Mouse (Mus musculus) intestine, embryonic 16.5 days (tissue): ENCODE results near the gene Bpnt1. TPM values are rescaled to one million over a fixed set of nuclear protein-coding genes. Genes with fewer than 3 reads are reported as not detected.

Source experiments
- ATAC-seq: fragments of 200-750 bp; cut with Nextera tagmentation; 2 replicates; pipeline ENCODE4 v1.8.0; 2017; ENCODE audit warnings: moderate TSS enrichment, moderate library complexity
- H3K27ac ChIP-seq: fragments of 300-500 bp; sonication (generic); 2 replicates; pipeline ENCODE4 v1.5.1; 2014; ENCODE audit warnings: mild to moderate bottlenecking, low read length
- H3K27me3 ChIP-seq: fragments of 300-500 bp; sonication (generic); replicated peaks from 2 replicates; pipeline ENCODE4 v1.6.1; 2014; ENCODE audit warnings: low read length, control low read depth, mixed read lengths; ENCODE audit not compliant: control insufficient read depth, insufficient read depth
- H3K36me3 ChIP-seq: fragments of 300-500 bp; sonication (generic); 2 replicates; pipeline ENCODE4 v1.6.1; 2014; ENCODE audit warnings: low read length, control low read depth; ENCODE audit not compliant: control insufficient read depth, insufficient read depth
- H3K4me1 ChIP-seq: fragments of 300-500 bp; sonication (generic); 2 replicates; pipeline ENCODE4 v1.6.1; 2014; ENCODE audit warnings: low read length, control low read depth, mixed read lengths; ENCODE audit not compliant: control insufficient read depth, insufficient read depth
- H3K4me2 ChIP-seq: fragments of 300-500 bp; sonication (generic); 2 replicates; pipeline ENCODE4 v1.6.1; 2014; ENCODE audit warnings: low read depth, low read length, control low read depth
- H3K4me3 ChIP-seq: fragments of 300-500 bp; sonication (generic); 2 replicates; pipeline ENCODE4 v1.5.1; 2014; ENCODE audit warnings: mild to moderate bottlenecking, low read length
- H3K9ac ChIP-seq: fragments of 300-500 bp; sonication (generic); 2 replicates; pipeline ENCODE4 v1.6.1; 2014; ENCODE audit warnings: low read depth, low read length
- H3K9me3 ChIP-seq: fragments of 300-500 bp; sonication (generic); 2 replicates; pipeline ENCODE4 v1.6.1; 2016; ENCODE audit warnings: low read length, control low read depth; ENCODE audit not compliant: control insufficient read depth
- WGBS: fragments of 180-500 bp; shearing (Covaris S2); extraction: QIAGEN DNeasy Blood & Tissue Kit; methylation state at CpG from one replicate; pipeline ENCODE4 v1.1.7; 2014; 5-methylcytosine and 5-hydroxymethylcytosine counted together
- polyA plus RNA-seq: library from polyadenylated mRNA; unstranded; fragments of >200 nt; fragmentation: Nextera tagmentation; extraction: Ambion mirVana; gene quantifications from 2 replicates; pipeline ENCODE4 v1.2.1, GENCODE M21; 2015

Gene Bpnt1
- polyA plus RNA-seq, 1 experiment from 2014 or later: 345 TPM

DNA sequence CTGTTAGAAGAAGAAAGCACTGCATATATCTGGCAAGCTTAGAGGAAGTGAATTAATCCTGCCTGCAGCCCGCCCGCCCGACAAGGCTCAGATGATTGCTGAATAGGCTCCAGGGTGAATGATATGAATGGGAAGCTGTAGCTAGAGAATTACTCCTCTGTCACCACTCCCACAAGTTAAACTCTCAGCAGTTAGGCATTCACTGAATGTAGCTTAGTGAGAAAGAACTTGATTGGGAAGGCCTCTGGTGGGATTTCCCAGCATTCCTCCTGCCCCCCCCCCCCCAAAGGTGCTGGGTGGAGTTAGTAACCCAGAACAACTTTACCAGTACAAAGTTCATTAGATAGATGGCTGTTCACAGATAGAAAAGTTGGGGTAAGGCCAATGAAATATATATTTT lies 4.6 kb downstream of the Bpnt1 start:
- peak; percentile 55 for ATAC-seq
- Histone ChIP-seq H3K4me2 (no peak overlapping the region), H3K9ac (no peak overlapping the region), H3K4me3 (no peak overlapping the region), H3K36me3 (peaks cover 7% of the 10 kb centered on the region; the same call in 1 of the 2 replicates), H3K9me3 (no peaks in the 10 kb centered on the region), H3K27ac (0 out of 2 replicates have a peak overlapping the region, but pooled peaks have one; percentile 12), H3K4me1 (peaks cover 5% of the 10 kb centered on the region; the same call in 1 of the 2 replicates), H3K27me3 (no peaks in the 10 kb centered on the region)
- WGBS: 38% methylated on average over 3 of the region's 3 CpGs

GRCm38 (mm10) chr1:185342441-185342840 lies 10.5 kb downstream of the Bpnt1 start:
- no peak overlapping the region for H3K27ac ChIP-seq
- no peak for ATAC-seq
- H3K4me2 ChIP-seq: no peak overlapping the region
- no peaks in the 10 kb centered on the region for H3K4me1 ChIP-seq
- no peak overlapping the region for H3K4me3 ChIP-seq
- H3K9ac ChIP-seq: no peak overlapping the region
- no peaks in the 10 kb centered on the region for H3K9me3 ChIP-seq
- 95% methylated on average over 4 of the region's 4 CpGs for WGBS
- H3K27me3 ChIP-seq: no peaks in the 10 kb centered on the region
- H3K36me3 ChIP-seq: peaks cover 21% of the 10 kb centered on the region

GRCm38 (mm10) chr1:185343422-185343821 lies 11.5 kb downstream of the Bpnt1 start:
- no peak overlapping the region for H3K4me2 ChIP-seq
- H3K9ac ChIP-seq: no peak overlapping the region
- H3K36me3 ChIP-seq: peaks cover 19% of the 10 kb centered on the region
- no peak overlapping the region for H3K27ac ChIP-seq
- no peaks in the 10 kb centered on the region for H3K27me3 ChIP-seq
- no peak overlapping the region for H3K4me3 ChIP-seq
- 87% methylated on average over 8 of the region's 8 CpGs for WGBS
- ATAC-seq: no peak
- no peaks in the 10 kb centered on the region for H3K9me3 ChIP-seq
- no peaks in the 10 kb centered on the region for H3K4me1 ChIP-seq

DNA sequence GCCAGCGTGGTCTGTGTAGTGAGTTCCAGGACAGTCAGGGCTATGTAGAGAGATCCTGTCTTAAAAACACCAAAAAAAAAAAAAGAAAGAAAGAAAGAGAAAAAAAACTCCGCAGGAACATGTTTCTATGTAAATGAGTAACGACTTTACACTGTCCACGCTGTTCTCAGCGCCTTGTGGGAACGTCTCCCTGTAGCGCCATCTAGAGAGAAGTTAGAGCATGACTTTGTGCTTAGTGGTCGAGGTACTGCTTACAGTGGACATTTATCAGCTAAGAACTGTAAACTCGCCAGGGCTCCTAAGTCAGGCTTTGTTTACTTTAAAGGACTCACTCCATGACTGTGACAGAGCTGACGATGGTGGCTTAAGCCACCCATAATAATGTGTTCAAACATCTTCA lies 14.2 kb downstream of the Bpnt1 start:
- 67% methylated on average over 10 of the region's 10 CpGs for WGBS
- H3K9me3 ChIP-seq: no peaks in the 10 kb centered on the region
- peak; percentile 47; the same call in 1 of the 2 replicates for ATAC-seq
- H3K27me3 ChIP-seq: no peaks in the 10 kb centered on the region
- H3K9ac ChIP-seq: no peak overlapping the region
- H3K4me3 ChIP-seq: no peak overlapping the region
- H3K27ac ChIP-seq: no peak overlapping the region
- H3K36me3 ChIP-seq: peaks cover 17% of the 10 kb centered on the region
- no peak overlapping the region for H3K4me2 ChIP-seq
- H3K4me1 ChIP-seq: no peaks in the 10 kb centered on the region

GRCm38 (mm10) chr1:185349741-185350140 lies 17.8 kb downstream of the Bpnt1 start:
- ATAC-seq: no peak
- WGBS: 90% methylated on average over 14 of the region's 14 CpGs
- Histone ChIP-seq H3K4me3 (no peak overlapping the region), H3K9ac (no peak overlapping the region), H3K4me1 (no peaks in the 10 kb centered on the region), H3K27me3 (no peaks in the 10 kb centered on the region), H3K27ac (no peak overlapping the region), H3K9me3 (no peaks in the 10 kb centered on the region), H3K36me3 (peaks cover 2% of the 10 kb centered on the region; the same call in 1 of the 2 replicates), H3K4me2 (no peak overlapping the region)

DNA sequence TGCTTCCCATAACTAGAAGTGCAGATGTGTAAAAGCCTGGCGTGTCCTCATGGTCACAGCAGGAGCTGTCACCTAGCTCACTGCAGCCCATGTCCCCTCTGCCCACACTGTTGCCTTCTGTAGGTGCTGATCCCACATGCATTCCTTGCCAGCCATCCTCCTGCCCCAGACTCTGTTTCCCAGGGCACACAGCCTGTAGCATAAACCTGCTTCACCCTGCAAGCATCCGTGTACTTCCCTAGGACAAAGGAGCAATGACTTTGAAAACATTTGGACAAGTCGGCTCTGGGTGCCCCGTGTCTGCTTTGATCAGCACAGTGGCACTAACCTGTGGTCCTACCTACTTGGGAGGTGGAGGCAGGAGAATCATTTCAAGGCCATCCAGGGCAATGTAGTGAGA lies 18.7 kb downstream of the Bpnt1 start:
- no peak for ATAC-seq
- H3K27ac ChIP-seq: no peak overlapping the region
- 94% methylated on average over 4 of the region's 4 CpGs for WGBS

GRCm38 (mm10) chr1:185352151-185352550 lies 20.2 kb downstream of the Bpnt1 start:
- Histone ChIP-seq H3K27ac (no peak overlapping the region), H3K4me3 (no peak overlapping the region), H3K36me3 (no peaks in the 10 kb centered on the region; the same call in 1 of the 2 replicates), H3K4me1 (no peaks in the 10 kb centered on the region), H3K9ac (no peak overlapping the region), H3K9me3 (no peaks in the 10 kb centered on the region), H3K27me3 (no peaks in the 10 kb centered on the region), H3K4me2 (no peak overlapping the region)
- ATAC-seq: no peak
- 92% methylated on average over 12 of the region's 12 CpGs for WGBS

More for the DNA sequence above, 18.7 kb downstream of the Bpnt1 start:
- H3K36me3 ChIP-seq: peaks cover 2% of the 10 kb centered on the region; the same call in 1 of the 2 replicates
- H3K4me1 ChIP-seq: no peaks in the 10 kb centered on the region
- H3K9ac ChIP-seq: no peak overlapping the region
- no peak overlapping the region for H3K4me2 ChIP-seq
- no peaks in the 10 kb centered on the region for H3K9me3 ChIP-seq
- H3K27me3 ChIP-seq: no peaks in the 10 kb centered on the region
- no peak overlapping the region for H3K4me3 ChIP-seq

DNA sequence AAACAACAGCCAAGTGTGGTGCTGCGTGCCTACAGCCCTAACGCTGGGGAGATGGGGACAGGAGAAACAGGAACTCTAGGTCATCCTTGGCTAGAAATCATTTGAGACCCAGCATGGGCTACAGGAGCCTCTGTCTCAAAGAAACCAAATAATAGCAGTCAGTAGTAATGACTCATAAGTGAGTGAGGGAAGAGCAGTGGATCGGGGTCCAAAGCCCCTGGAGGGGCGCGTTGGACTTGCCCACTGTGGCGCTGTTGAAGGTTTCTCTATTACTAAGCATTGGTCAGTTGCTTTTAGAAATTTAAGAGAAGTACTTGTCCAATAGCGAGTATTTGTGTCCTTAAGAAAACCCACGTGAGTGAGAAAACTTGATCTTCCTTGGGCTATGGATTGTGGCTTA lies 21.4 kb downstream of the Bpnt1 start:
- no peak for ATAC-seq
- H3K9me3 ChIP-seq: no peaks in the 10 kb centered on the region
- no peak overlapping the region for H3K9ac ChIP-seq
- no peaks in the 10 kb centered on the region for H3K4me1 ChIP-seq
- WGBS: 95% methylated on average over 8 of the region's 8 CpGs
- no peaks in the 10 kb centered on the region; the same call in 1 of the 2 replicates for H3K36me3 ChIP-seq
- no peaks in the 10 kb centered on the region for H3K27me3 ChIP-seq
- H3K4me2 ChIP-seq: no peak overlapping the region
- no peak overlapping the region for H3K4me3 ChIP-seq
- H3K27ac ChIP-seq: no peak overlapping the region

DNA sequence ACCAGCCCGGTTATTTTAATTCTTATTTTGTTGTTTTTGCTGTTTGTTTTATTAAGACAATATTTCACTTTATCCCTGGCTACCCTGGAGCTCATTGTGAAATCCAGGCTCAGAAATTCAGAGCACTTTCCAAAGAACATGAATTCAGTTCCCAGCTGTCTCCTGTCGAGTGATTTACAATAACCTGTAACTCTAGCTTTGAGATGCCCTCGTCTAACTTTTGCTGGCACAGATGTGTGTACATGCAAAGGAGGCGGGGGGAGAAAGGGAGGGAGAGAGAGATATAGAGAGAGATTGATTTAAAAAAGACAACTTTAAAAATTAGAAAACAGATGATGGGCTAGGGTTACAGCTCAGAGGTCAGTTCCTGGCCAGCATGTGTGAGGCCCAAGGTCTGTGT lies 22.8 kb downstream of the Bpnt1 start:
- no peak overlapping the region for H3K4me3 ChIP-seq
- no peaks in the 10 kb centered on the region for H3K4me1 ChIP-seq
- H3K4me2 ChIP-seq: no peak overlapping the region
- no peak overlapping the region for H3K27ac ChIP-seq
- 89% methylated on average over 4 of the region's 4 CpGs for WGBS
- H3K27me3 ChIP-seq: no peaks in the 10 kb centered on the region
- ATAC-seq: no peak
- no peaks in the 10 kb centered on the region for H3K9me3 ChIP-seq
- no peak overlapping the region for H3K9ac ChIP-seq
- H3K36me3 ChIP-seq: peaks cover 6% of the 10 kb centered on the region; the same call in 1 of the 2 replicates

- WGBS: 92% methylated on average over 8 of the region's 8 CpGs
- H3K4me1 ChIP-seq: no peaks in the 10 kb centered on the region
- no peaks in the 10 kb centered on the region for H3K27me3 ChIP-seq
- no peak overlapping the region for H3K27ac ChIP-seq
- no peaks in the 10 kb centered on the region for H3K9me3 ChIP-seq
- ATAC-seq: no peak
- no peak overlapping the region for H3K9ac ChIP-seq
- H3K4me2 ChIP-seq: no peak overlapping the region
- H3K36me3 ChIP-seq: peaks cover 8% of the 10 kb centered on the region; the same call in 1 of the 2 replicates
- no peak overlapping the region for H3K4me3 ChIP-seq
Measured at GRCm38 (mm10) chr1:185356246-185356645, 24.3 kb downstream of the Bpnt1 start.
